20 mouse cellular contexts compared by ENCODE assay signal in the genomic region with DNA sequence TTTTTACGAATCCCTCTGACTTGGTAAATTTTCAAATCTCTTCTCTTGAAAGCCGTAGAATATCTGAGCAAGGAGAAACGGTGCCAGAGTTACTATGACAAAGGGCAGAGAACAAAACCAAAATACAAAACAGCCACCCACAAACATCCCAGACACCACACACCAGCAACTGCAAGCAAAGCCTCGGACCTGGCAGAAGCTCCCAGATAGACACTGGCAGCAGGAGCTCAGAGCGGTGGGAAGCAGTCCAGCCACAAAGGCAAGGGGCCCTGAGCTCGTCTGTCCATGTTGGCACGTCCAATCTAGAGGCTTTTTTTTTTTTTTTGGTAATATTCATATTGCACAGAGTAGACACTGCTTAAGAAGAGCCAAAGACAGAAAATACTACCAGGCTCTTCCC. TPM values are rescaled to one million over a fixed set of nuclear protein-coding genes. Genes with fewer than 3 reads are reported as not detected.
DNase-seq lines count a peak whose midpoint lies in the region; ATAC-seq and TF ChIP-seq lines count a peak whose summit lies in the region.
"Had no signal": no experiment of that assay in that cellular context is flagged by ENCODE, and none has a peak within 500 bp of the region (broad histone marks: within the 10 kb centered on the region; RNA-seq: fewer than 3 reads in every experiment).

No protein-coding gene starts in this region.

- no peaks in the 10 kb centered on the region for H3K27me3 ChIP-seq in forebrain, embryonic 12.5 days
- no peaks in the 10 kb centered on the region for H3K27me3 ChIP-seq in forebrain, postnatal 0 days (ENCODE audit: insufficient read depth, low read length)
- no peaks in the 10 kb centered on the region for H3K27me3 ChIP-seq in intestine, embryonic 15.5 days (replicated peaks)
- H3K27me3 ChIP-seq: heart, embryonic 13.5 days; neural tube, embryonic 13.5 days had no signal

- no peak for TF ChIP-seq CTCF in forebrain, postnatal 0 days (IDR thresholded peaks at IDR 0.05; ENCODE audit: low read depth)
- no peak for TF ChIP-seq CTCF in layer of hippocampus, adult 2 months (conservative IDR thresholded peaks at IDR 0.05)

- H3K4me3 ChIP-seq in forebrain, embryonic 12.5 days (replicated peaks), result no peak overlapping the region
- H3K4me3 ChIP-seq in forebrain, postnatal 0 days (ENCODE audit: low read depth, low read length), result no peak overlapping the region
- no peak overlapping the region for H3K4me3 ChIP-seq in layer of hippocampus, adult 2 months
- no peak overlapping the region for H3K4me3 ChIP-seq in intestine, embryonic 15.5 days (replicated peaks)
- H3K4me3 ChIP-seq: heart, embryonic 13.5 days; midbrain, embryonic 10.5 days; neural tube, embryonic 13.5 days had no signal

- H3K36me3 ChIP-seq in forebrain, embryonic 12.5 days (replicated peaks), result no peaks in the 10 kb centered on the region
- H3K36me3 ChIP-seq in forebrain, postnatal 0 days (ENCODE audit: insufficient read depth), result 0 out of 2 replicates have a peak, but pooled peaks cover 3% of the 10 kb centered on the region
- no peaks in the 10 kb centered on the region for H3K36me3 ChIP-seq in intestine, embryonic 15.5 days
- H3K36me3 ChIP-seq: neural tube, embryonic 13.5 days had no signal

- no peaks in the 10 kb centered on the region for H3K9me3 ChIP-seq in forebrain, embryonic 12.5 days
- H3K9me3 ChIP-seq in forebrain, postnatal 0 days (ENCODE audit: low read length), result no peaks in the 10 kb centered on the region
- H3K9me3 ChIP-seq in intestine, embryonic 15.5 days, result no peaks in the 10 kb centered on the region
- H3K9me3 ChIP-seq: G1E; heart, embryonic 13.5 days; midbrain, embryonic 10.5 days; neural tube, embryonic 13.5 days had no signal

- no peak overlapping the region for H3K9ac ChIP-seq in forebrain, embryonic 12.5 days
- no peak overlapping the region for H3K9ac ChIP-seq in forebrain, postnatal 0 days
- H3K9ac ChIP-seq in intestine, embryonic 15.5 days, result no peak overlapping the region
- H3K9ac ChIP-seq: heart, embryonic 13.5 days; neural tube, embryonic 13.5 days had no signal

- no peak overlapping the region for H3K4me2 ChIP-seq in forebrain, embryonic 12.5 days
- H3K4me2 ChIP-seq in forebrain, postnatal 0 days (ENCODE audit: low read depth), result no peak overlapping the region
- H3K4me2 ChIP-seq in intestine, embryonic 15.5 days (replicated peaks), result no peak overlapping the region
- H3K4me2 ChIP-seq: heart, embryonic 13.5 days; neural tube, embryonic 13.5 days had no signal

- ATAC-seq in forebrain, embryonic 12.5 days (ENCODE audit: low FRiP score), result no peak
- no peak; the same call in 1 of the 2 replicates for ATAC-seq in forebrain, postnatal 0 days
- no peak for ATAC-seq in intestine, embryonic 15.5 days
- ATAC-seq: CD4-positive, CD25-positive, alpha-beta regulatory T cell, adult 4 months had no signal

- 86% methylated on average over 7 of the region's 7 CpGs for WGBS in forebrain, embryonic 12.5 days
- 57% methylated on average over 7 of the region's 7 CpGs for WGBS in forebrain, postnatal 0 days
- 85% methylated on average over 7 of the region's 7 CpGs for WGBS in intestine, embryonic 15.5 days

- DNase-seq in forebrain, postnatal 0 days, result no peak
- DNase-seq in layer of hippocampus, adult 2 months (ENCODE audit: low spot score in 2 of 2), result no peak
- no peak for DNase-seq in layer of hippocampus, adult 9-11 months
- peak; percentile 74 for DNase-seq in cerebellum, adult 11-12 months
- peak; percentile 70 to 83 for DNase-seq in cerebellum, postnatal 25 days
- no peak for DNase-seq in thymus, postnatal 0 days (ENCODE audit: low spot score)
- DNase-seq: heart, adult 11 months; kidney, adult 18-20 months; kidney, postnatal 14 days; liver; lung, adult 18-20 months; lung, postnatal 4 days; right cerebral cortex, postnatal 25 days had no signal

- peaks cover 23% of the 10 kb centered on the region for H3K4me1 ChIP-seq in forebrain, embryonic 12.5 days
- no peaks in the 10 kb centered on the region for H3K4me1 ChIP-seq in forebrain, postnatal 0 days (ENCODE audit: insufficient read depth)
- 0 out of 2 replicates have a peak, but pooled peaks cover 2% of the 10 kb centered on the region for H3K4me1 ChIP-seq in intestine, embryonic 15.5 days (replicated peaks)

- 0 out of 2 replicates have a peak overlapping the region, but pooled peaks have one; percentile 1 for H3K27ac ChIP-seq in forebrain, embryonic 12.5 days
- H3K27ac ChIP-seq in forebrain, postnatal 0 days (ENCODE audit: low read depth, low read length), result no peak overlapping the region
- peak overlapping the region; percentile 47; the same call in 1 of the 2 replicates for H3K27ac ChIP-seq in layer of hippocampus, adult 2 months
- H3K27ac ChIP-seq in intestine, embryonic 15.5 days, result no peak overlapping the region
- H3K27ac ChIP-seq: heart, embryonic 13.5 days; midbrain, embryonic 10.5 days; neural tube, embryonic 13.5 days had no signal

RNA-seq across cellular contexts. Expression of a gene that starts 58.6 kb away (rescaled TPM):
- polyA plus RNA-seq in forebrain, embryonic 12.5 days (2016; fragmentation: Nextera tagmentation; extraction: Ambion mirVana), result 69.5 and 77.3 TPM in 2 replicates
- total RNA-seq in forebrain, postnatal 0 days (2014; rRNA removed), result 112 and 157 TPM in 2 replicates
- polyA plus RNA-seq in forebrain, postnatal 0 days (2015; fragmentation: Nextera tagmentation; extraction: Ambion mirVana), result 137 and 167 TPM in 2 replicates
- 10 to 100 TPM; 88.5 to 93.5 TPM for total RNA-seq in layer of hippocampus, adult 2 months (2021)
- polyA plus RNA-seq in thymus, postnatal 0 days (2015; fragmentation: Nextera tagmentation; extraction: Ambion mirVana), result 63.7 and 82.5 TPM in 2 replicates
- polyA plus RNA-seq in intestine, embryonic 15.5 days (2015; fragmentation: Nextera tagmentation; extraction: Ambion mirVana), result 87.2 and 103 TPM in 2 replicates

Comparison
In these comparisons a context has a peak if more than half of its experiments do, and no peak if none do; other contexts are left out.
1. H3K27ac ChIP-seq: peak in forebrain, embryonic 12.5 days (single experiment) and layer of hippocampus, adult 2 months (single experiment); none in forebrain, postnatal 0 days (single experiment) and intestine, embryonic 15.5 days (single experiment).
2. DNase-seq: peak in cerebellum, adult 11-12 months (single experiment) and cerebellum, postnatal 25 days (2 of 2); none in forebrain, postnatal 0 days (single experiment), layer of hippocampus, adult 2 months (0 of 2), layer of hippocampus, adult 9-11 months (single experiment) and thymus, postnatal 0 days (single experiment).